Mouse (Mus musculus) lung, postnatal 0 days (tissue): Measurements from ENCODE around the gene Slc22a6. TPM values are rescaled to one million over a fixed set of nuclear protein-coding genes. Genes with fewer than 3 reads are reported as not detected.

Experiments
- ATAC-seq: fragments of 200-750 bp; cut with Nextera tagmentation; 2 replicates; pipeline ENCODE4 v1.8.0; 2017; ENCODE audit warnings: moderate library complexity
- DNase-seq: peaks from one replicate; pipeline ENCODE4 v3.0.0-alpha.2; 2016; ENCODE audit warnings: low spot score
- H3K27ac ChIP-seq: fragments of 300-500 bp; sonication (generic); 2 replicates; pipeline ENCODE4 v1.5.1; 2014; ENCODE audit warnings: antibody characterized with exemption, mild to moderate bottlenecking, low read length, mixed read lengths
- H3K27me3 ChIP-seq: fragments of 300-500 bp; sonication (generic); replicated peaks from 2 replicates; pipeline ENCODE4 v1.6.1; 2014; ENCODE audit warnings: low read length, mixed read lengths; ENCODE audit not compliant: insufficient read depth
- H3K36me3 ChIP-seq: fragments of 300-500 bp; sonication (generic); 2 replicates; pipeline ENCODE4 v1.6.1; 2014; ENCODE audit warnings: low read length, mixed read lengths; ENCODE audit not compliant: insufficient read depth
- H3K4me1 ChIP-seq: fragments of 300-500 bp; sonication (generic); 2 replicates; pipeline ENCODE4 v1.6.1; 2014; ENCODE audit warnings: antibody characterized with exemption, low read depth, low read length, mixed read lengths; ENCODE audit not compliant: insufficient read depth
- H3K4me2 ChIP-seq: fragments of 300-500 bp; sonication (generic); replicated peaks from 2 replicates; pipeline ENCODE4 v1.6.1; 2014; ENCODE audit warnings: low read depth, mild to moderate bottlenecking, low read length, moderate library complexity, mixed read lengths
- H3K4me3 ChIP-seq: fragments of 300-500 bp; sonication (generic); 2 replicates; pipeline ENCODE4 v1.5.1; 2014; ENCODE audit warnings: low read depth, low read length
- H3K9ac ChIP-seq: fragments of 300-500 bp; sonication (generic); replicated peaks from 2 replicates; pipeline ENCODE4 v1.6.1; 2014; ENCODE audit warnings: low read depth, mild to moderate bottlenecking
- H3K9me3 ChIP-seq: fragments of 300-500 bp; sonication (generic); 2 replicates; pipeline ENCODE4 v1.6.1; 2016; ENCODE audit warnings: low read length, mixed read lengths
- CTCF ChIP-seq: IDR thresholded peaks from 2 replicates; pipeline ENCODE4 v1.5.1; 2016; ENCODE audit warnings: antibody characterized with exemption, mild to moderate bottlenecking
- EP300 ChIP-seq: IDR thresholded peaks from 2 replicates; pipeline ENCODE4 v1.6.1; 2016; ENCODE audit warnings: antibody characterized with exemption, mild to moderate bottlenecking, control low read depth
- WGBS: fragments of 180-500 bp; shearing (Covaris S2); extraction: QIAGEN DNeasy Blood & Tissue Kit; methylation state at CpG from one replicate; pipeline ENCODE4 v1.1.7; 2014; 5-methylcytosine and 5-hydroxymethylcytosine counted together
- polyA plus RNA-seq: library from polyadenylated mRNA; unstranded; fragments of >200 nt; fragmentation: Nextera tagmentation; extraction: Ambion mirVana; gene quantifications from 2 replicates; pipeline ENCODE4 v1.2.1, GENCODE M21; 2015

Gene Slc22a6
- polyA plus RNA-seq, 1 experiment from 2014 or later = not detected

- no peak overlapping the region for H3K9ac ChIP-seq
- TF ChIP-seq CTCF = no peak
- no peak for TF ChIP-seq EP300
- no peak overlapping the region for H3K4me3 ChIP-seq
- H3K4me2 ChIP-seq = no peak overlapping the region
- H3K4me1 ChIP-seq = no peaks in the 10 kb centered on the region
- H3K9me3 ChIP-seq = no peaks in the 10 kb centered on the region
- H3K27me3 ChIP-seq = no peaks in the 10 kb centered on the region
- no peak for DNase-seq
- WGBS = 24% methylated on average over 2 of the region's 2 CpGs
- H3K36me3 ChIP-seq = no peaks in the 10 kb centered on the region
- no peak overlapping the region for H3K27ac ChIP-seq
- no peak for ATAC-seq
Observed at GRCm38 (mm10) chr19:8614343-8614742, 3.5 kb upstream of the Slc22a6 start.

GRCm38 (mm10) chr19:8616314-8616713 is 1.5 kb upstream of the Slc22a6 start:
- ATAC-seq (no peak), DNase-seq (no peak)
- Histone ChIP-seq H3K27ac (no peak overlapping the region), H3K36me3 (no peaks in the 10 kb centered on the region), H3K4me1 (no peaks in the 10 kb centered on the region), H3K9ac (no peak overlapping the region), H3K9me3 (no peaks in the 10 kb centered on the region), H3K4me3 (no peak overlapping the region), H3K4me2 (no peak overlapping the region), H3K27me3 (no peaks in the 10 kb centered on the region)
- TF ChIP-seq EP300 (no peak), CTCF (no peak)
- WGBS = 46% methylated on average over 4 of the region's 4 CpGs

- DNase-seq (no peak), ATAC-seq (no peak)
- no peak overlapping the region for H3K9ac ChIP-seq
- H3K36me3 ChIP-seq = no peaks in the 10 kb centered on the region
- no peak overlapping the region for H3K4me3 ChIP-seq
- no peaks in the 10 kb centered on the region for H3K9me3 ChIP-seq
- no peak overlapping the region for H3K27ac ChIP-seq
- H3K27me3 ChIP-seq = no peaks in the 10 kb centered on the region; the same call in 1 of the 2 replicates
- H3K4me2 ChIP-seq = no peak overlapping the region
- no peaks in the 10 kb centered on the region for H3K4me1 ChIP-seq
- TF ChIP-seq CTCF (no peak), EP300 (no peak)
- WGBS = 89% methylated on average over 7 of the region's 7 CpGs
Observed at GRCm38 (mm10) chr19:8621098-8621497, 3.3 kb downstream of the Slc22a6 start.

- no peak for ATAC-seq
Observed at GRCm38 (mm10) chr19:8630249-8630648, 12.4 kb downstream of the Slc22a6 start.

GRCm38 (mm10) chr19:8630826-8631225 is 13.0 kb downstream of the Slc22a6 start:
- no peak for TF ChIP-seq CTCF
- Histone ChIP-seq H3K9ac (no peak overlapping the region), H3K9me3 (no peaks in the 10 kb centered on the region), H3K4me2 (no peak overlapping the region), H3K4me3 (no peak overlapping the region), H3K36me3 (no peaks in the 10 kb centered on the region), H3K4me1 (no peaks in the 10 kb centered on the region), H3K27ac (no peak overlapping the region), H3K27me3 (no peaks in the 10 kb centered on the region)
- ATAC-seq = no peak
- 60% methylated on average over 6 of the region's 6 CpGs for WGBS
- DNase-seq = no peak

More at GRCm38 (mm10) chr19:8630249-8630648, 12.4 kb downstream of the Slc22a6 start:
- Histone ChIP-seq H3K27ac (no peak overlapping the region), H3K27me3 (no peaks in the 10 kb centered on the region), H3K9ac (no peak overlapping the region), H3K36me3 (no peaks in the 10 kb centered on the region), H3K4me2 (no peak overlapping the region), H3K4me1 (no peaks in the 10 kb centered on the region), H3K4me3 (no peak overlapping the region), H3K9me3 (no peaks in the 10 kb centered on the region)
- WGBS = 60% methylated on average over 2 of the region's 2 CpGs
- TF ChIP-seq CTCF (no peak), EP300 (no peak)
- DNase-seq = no peak

- Histone ChIP-seq H3K4me1 (no peaks in the 10 kb centered on the region), H3K4me2 (no peak overlapping the region), H3K9ac (no peak overlapping the region), H3K9me3 (no peaks in the 10 kb centered on the region), H3K4me3 (no peak overlapping the region), H3K36me3 (no peaks in the 10 kb centered on the region), H3K27ac (no peak overlapping the region), H3K27me3 (no peaks in the 10 kb centered on the region)
- DNase-seq = no peak
- no peak for ATAC-seq
- 63% methylated on average over 1 of the region's 1 CpGs for WGBS
- no peak for TF ChIP-seq CTCF
- TF ChIP-seq EP300 = no peak
Observed at GRCm38 (mm10) chr19:8632029-8632428, 14.2 kb downstream of the Slc22a6 start.

GRCm38 (mm10) chr19:8642086-8642485 is 24.2 kb downstream of the Slc22a6 start:
- no peaks in the 10 kb centered on the region for H3K36me3 ChIP-seq
- WGBS = 24% methylated on average over 5 of the region's 5 CpGs
- no peaks in the 10 kb centered on the region for H3K9me3 ChIP-seq
- ATAC-seq (no peak), DNase-seq (no peak)
- H3K4me1 ChIP-seq = no peaks in the 10 kb centered on the region
- no peaks in the 10 kb centered on the region for H3K27me3 ChIP-seq
- no peak overlapping the region for H3K4me3 ChIP-seq
- TF ChIP-seq EP300 (no peak), CTCF (no peak)
- no peak overlapping the region for H3K27ac ChIP-seq
- no peak overlapping the region for H3K4me2 ChIP-seq
- no peak overlapping the region for H3K9ac ChIP-seq
